Mouse (Mus musculus) liver, adult (tissue): ENCODE data around the gene Fam111a.

Experiments
- GATA4 ChIP-seq: IDR thresholded peaks from 2 replicates; pipeline ENCODE4 v1.6.1; 2014; ENCODE audit warnings: mild to moderate bottlenecking, low read length; ENCODE audit not compliant: insufficient replicate concordance

Gene Fam111a

DNA sequence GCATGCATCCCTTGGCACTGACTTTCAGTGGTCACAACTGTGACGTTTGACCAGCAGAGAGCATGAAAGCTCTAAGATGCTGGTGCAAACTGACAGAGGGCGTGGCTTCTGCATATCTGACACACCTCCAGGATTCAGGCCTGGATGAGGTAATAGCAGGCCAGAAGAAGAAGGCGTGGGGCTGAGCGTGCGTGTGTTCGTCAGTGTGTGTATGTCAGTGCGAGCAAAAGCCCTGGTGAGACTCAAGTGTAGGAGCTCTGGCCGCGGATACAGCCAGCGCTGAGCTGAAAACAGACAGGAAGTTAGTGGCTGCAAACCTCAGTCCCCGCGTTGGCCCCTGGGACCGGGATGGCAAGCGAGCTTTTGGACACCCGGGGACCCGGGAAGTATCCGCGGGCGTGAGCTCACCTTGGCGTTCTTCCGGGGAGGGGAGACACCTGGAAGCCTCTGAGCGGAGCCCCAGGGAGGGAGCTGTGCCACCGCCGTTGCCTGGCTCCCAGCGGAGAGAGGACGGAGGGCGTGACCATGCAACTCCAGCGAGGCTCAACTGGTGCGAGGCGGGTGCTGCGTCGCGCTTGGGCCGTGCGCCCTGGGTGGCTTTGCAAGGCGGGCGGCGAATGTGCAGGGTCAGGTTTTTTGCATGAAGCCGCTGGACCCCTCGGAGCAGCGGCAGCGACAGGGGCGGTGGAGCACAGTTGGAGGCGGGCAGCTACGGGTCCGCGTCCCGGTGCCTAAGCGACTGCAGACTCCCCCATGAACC is 50.2 kb downstream of the Fam111a start:
- no peak; the same call in 1 of the 2 replicates for TF ChIP-seq GATA4

DNA sequence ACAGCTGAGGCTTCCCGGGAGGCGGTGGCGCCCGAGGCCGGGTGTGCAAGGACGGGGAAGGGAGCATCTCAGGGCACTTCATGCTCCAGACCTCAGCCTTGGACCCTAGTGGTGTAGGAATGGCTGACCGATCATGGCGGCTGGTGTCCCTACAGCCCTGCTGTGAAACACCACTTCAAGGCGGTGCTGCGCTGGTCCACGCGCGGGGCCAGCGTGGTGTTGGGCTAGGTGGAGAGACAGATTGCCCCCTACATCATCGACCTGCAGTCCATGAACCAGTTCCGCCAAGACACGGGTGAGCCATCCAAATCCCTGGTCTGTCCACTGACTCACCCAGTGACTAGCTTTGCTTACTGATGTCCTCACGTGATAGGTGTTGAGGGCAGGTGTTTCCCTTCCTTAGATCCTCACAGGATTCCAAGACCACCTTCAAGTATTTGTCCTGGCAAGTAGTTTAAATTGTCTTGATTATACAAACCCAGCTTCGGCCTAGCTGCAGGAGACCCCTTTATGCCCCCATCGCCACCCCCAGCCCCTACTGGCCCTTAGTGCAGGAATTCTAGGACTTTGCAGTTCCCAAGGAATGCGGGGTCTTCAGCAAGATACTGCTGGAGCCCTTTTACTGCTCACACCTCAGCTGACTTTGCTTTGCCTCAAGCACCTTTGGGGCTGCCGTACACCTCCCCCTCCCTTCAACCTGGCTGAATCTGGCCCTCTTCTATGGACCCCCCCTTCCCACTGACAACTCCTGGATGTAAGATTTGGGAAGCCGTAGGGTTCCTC is 50.9 kb downstream of the Fam111a start:
- no peak; the same call in 1 of the 2 replicates for TF ChIP-seq GATA4

DNA sequence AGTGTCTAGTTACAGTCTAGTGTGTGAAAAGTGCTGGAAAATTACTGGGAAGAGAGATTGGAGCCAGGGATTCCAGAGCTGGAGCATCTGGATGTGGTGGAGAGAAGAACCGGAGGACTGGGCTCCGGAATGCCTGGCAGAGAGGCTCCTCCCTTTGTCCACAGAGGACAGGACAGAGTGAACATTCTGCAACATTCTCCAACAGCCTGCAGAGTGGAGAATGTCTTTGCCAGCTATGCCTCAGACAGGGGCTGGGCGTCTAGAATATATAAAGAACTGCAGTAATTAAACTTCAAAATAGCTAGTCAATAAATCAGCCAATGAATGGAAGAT is 51.5 kb downstream of the Fam111a start:
- TF ChIP-seq GATA4: no peak

DNA sequence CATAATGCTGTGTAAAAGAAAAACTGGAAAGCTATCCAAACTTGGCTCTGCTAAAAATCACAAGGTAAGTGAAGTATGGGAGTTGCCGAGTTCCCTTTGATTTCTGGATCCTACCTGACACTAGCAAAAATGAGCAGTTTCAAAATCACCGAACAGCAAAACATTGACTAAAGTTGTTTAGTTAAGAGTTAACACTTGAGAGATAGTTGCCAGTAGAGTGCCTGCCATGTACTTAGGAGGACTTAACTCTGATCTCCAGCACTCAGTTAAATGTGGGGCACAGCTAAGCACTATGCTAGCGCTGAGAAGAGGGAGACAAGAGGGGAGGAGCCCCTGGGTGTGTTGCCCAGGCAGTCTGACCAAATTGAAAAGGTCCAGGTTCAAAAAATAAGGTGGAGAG is 53.1 kb downstream of the Fam111a start:
- TF ChIP-seq GATA4: no peak

GRCm38 (mm10) chr19:12599674-12600073 is 54.1 kb downstream of the Fam111a start, which contains the start of gene Gm4952:
Gene Gm4952 (plus strand): TSS chr19:12599974.
- no peak for TF ChIP-seq GATA4

- no peak for TF ChIP-seq GATA4
These were observed 55.3 kb downstream of the Fam111a start for GRCm38 (mm10) chr19:12600684-12601480.

DNA sequence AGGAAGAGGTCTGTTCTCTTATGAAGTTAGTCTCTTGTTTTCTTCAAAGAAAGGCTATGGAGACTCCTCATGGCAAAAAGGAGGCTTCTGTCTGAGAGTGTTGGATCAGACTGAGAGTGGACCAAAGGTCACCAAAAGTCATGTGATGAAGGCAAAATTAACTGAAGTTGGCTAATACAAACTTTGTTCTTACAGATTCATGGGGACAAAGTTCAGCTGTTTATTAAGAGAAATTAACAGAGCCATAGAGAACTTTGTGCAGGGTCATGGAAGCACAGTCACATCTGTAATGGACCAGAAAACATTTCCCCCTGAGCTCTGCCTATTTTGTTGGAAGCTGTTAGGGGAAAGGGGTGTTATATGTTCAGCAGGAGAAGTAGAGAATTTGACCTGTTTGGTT is 62.8 kb downstream of the Fam111a start:
- TF ChIP-seq GATA4: no peak

DNA sequence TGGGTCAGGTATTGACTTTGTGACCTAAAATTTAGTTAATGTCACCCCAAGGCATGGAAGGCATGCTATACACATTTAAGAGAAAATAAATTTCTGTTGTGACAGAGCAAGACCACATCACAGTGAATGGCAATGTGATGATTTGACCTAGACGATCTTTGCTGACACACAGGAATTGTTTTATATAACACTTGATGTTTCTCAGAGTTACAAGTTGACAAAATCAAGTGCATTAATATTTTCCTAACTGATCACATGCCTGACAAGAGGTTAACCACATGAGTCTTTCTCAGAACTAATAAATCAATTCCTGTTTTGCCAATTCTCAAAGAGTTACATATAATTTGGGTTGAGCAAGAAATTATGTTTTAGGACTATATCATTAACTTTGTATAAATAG is 68.1 kb downstream of the Fam111a start:
- TF ChIP-seq GATA4: no peak

DNA sequence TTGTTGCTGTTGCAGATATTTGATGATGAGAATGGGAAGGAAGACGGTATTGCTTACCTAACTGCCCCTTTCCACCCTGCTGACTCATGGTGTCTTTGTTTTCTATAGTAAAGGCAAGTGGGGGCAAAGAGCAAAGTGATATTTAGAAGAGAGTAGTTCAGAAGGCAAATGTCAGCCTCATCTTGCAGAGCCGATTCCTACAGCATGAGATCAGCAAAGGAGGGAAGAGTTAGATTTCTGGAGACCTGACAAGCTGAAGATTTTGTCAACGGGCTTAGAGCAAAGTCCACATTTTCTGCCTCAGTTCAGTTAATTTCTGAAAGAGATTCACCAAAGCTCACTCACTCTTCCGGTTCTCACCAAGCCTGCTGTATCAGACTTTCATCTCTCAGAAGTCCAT is 87.6 kb downstream of the Fam111a start, which contains the start of gene Glyat:
TSS of gene Glyat (plus strand) at position 133 of the 400 bp plus-strand sequence.
- no peak for TF ChIP-seq GATA4

DNA sequence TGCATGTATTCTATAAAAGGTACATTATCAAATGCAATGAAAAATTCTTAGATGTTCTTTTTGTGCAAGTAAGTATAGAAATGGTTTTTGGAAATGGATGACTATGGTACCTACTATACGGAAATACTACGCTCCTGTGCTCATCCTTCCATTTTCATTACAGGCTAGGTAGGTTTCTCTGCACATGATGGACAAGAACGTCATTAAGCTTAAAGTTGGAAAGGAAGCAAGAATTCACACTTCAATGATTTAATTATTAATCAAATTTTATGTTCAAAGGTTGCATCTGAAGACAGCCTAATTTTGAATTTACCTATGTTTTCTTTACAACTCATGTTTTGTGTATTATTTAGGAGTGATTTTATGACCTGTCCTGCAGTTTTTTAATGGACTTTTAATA is 88.7 kb downstream of the Fam111a start:
- no peak for TF ChIP-seq GATA4

- no peak for TF ChIP-seq GATA4
These were observed 89.4 kb downstream of the Fam111a start for GRCm38 (mm10) chr19:12634963-12635362.

DNA sequence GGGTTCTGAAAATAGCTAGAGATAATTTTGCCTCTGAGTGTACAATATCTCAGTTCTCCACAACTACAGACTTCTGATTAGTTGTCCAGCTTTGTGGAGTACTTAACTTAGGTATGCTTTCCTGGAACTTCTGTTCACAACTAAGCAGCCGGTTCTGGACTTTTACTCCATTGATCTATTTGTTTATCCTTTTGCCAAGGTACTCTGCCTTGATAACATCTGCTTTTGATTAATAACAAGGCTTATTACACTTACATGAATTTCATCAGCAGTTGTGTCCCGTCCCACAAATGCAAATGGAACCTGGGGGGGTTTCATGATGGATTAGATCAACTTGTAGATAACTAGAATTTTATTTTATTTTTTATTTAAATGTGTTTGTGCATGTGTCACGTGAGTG is 91.3 kb downstream of the Fam111a start:
- peak; percentile 64; the same call in 1 of the 2 replicates for TF ChIP-seq GATA4

GRCm38 (mm10) chr19:12638049-12638448 is 92.5 kb downstream of the Fam111a start:
- no peak for TF ChIP-seq GATA4
